Mouse (Mus musculus): Measurements from ENCODE around the gene Ezr. TPM values are rescaled to one million over a fixed set of nuclear protein-coding genes. Genes with fewer than 3 reads are reported as not detected.
A peak's percentile ranks its signal among the peaks of the same experiment; 100 is the strongest.
"Not testable (repeated sequence)": the region's sequence is repeated elsewhere in the genome, so short reads cannot be mapped to it uniquely, and the experiment has no call there.

Ezr gene
- total RNA-seq, 2 experiments from 2014 or later, result 63.0 to 68.2 TPM

DNA sequence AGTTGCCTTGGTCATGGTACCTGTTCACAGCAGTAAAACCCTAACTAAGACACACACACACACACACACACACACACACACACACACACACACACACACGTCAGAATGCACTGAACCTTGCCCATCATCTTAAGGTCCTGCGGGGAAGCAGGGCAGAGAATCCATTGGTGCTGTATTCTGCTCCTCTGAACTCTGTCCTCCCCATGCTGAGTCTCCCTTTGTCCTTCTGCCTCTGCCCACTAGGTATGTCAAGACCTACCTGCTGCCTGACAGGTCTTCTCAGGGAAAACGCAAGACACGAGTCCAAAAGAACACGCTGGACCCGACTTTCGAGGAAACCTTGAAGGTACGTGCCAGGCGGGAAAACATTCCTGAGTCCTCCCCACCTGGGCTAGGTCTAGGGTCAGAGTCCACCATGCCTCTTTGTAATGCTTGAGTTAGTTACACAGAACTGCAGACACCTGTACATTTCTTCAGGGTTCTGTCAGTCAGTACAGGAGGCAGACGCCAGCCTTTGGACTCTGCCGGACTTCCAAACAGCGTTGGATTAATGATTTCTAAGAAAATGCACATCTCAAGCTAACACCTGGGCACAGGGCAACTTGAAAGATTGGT is 54.5 kb downstream of the Ezr start:
- DNase-seq (ENCODE audit: low spot score in 2 of 2), result no peak

DNA sequence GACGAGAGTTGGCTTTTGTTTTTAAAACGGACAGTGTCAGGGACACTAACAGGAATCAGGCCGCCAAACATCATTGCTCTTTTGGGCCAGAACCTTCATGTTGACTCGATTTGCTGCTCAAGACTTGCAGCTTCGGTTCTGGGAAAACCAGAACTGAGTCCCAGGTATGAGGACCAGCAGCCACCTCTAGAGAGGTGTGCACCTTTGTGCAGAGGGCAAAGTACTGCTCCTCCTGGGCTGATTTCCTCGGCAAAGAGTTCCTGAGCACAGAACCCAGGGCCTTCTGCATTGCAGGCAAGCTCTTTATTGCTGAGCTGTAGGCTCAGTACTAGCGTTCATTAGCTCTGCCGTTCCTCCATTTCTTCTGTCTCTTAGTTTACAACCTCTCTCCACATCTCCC is 68.6 kb downstream of the Ezr start:
- not testable (repeated sequence) for DNase-seq (ENCODE audit: low spot score in 2 of 2)

DNA sequence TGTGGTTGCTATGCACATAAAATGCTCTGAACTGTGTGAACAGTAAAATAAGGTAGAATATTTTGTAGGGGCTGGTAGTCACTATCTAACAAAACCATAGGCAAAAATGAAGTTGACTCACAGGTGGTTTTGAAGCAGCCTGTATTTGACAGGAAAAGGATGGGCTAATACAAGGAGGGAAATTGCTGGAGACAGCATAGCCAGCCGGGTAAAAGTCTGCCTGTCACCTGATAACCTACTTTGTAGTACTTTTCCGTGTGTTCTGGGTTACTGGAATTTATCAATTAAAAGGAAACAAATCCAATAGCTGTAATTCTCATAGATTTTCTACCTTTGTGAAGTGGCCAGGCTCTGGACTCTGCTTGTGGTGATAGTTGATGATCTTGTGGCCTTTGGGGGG is 69.1 kb downstream of the Ezr start:
- not testable (repeated sequence) for DNase-seq (ENCODE audit: low spot score in 2 of 2)

DNA sequence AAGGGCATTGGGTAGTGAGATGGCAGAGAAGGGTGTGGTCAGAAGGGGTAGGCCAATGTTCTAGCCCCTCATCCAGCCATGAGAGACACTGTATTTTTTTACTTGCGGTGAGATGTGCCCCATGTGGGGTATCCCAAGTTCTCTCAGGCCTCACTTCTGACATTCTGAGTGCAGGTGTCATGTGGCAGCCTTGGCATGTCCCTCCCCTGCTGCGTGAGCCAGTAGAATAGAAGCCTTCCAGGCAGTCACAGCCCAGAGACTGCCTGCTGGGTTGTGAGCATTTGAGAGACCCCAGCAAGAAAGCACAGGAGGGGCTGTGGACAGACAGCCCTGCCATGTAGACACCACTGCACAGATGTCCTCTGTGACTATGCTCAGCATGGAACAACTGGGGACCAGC is 74.4 kb downstream of the Ezr start:
- not testable (repeated sequence) for DNase-seq (ENCODE audit: low spot score in 2 of 2)

DNA sequence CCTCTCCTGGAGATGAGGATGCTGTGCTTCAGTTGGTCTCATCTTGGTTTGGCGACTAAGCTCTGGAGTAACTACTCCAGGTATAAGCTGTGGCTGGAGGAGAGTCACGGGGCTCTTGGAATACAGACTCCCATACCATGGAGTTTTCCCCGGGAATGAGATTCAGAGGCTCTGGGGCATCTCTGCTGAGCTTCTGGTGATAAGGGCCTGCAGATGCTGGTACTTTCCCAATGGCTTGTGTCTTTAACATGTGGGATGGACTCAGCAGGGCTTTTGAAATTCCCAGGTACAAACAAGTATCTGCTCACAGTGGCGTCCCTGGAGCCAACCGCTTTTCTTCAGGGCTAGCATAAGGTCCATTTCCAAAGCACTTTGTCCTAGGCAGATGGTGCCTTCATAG is 75.2 kb downstream of the Ezr start:
- not testable (repeated sequence) for DNase-seq (ENCODE audit: low spot score in 2 of 2)

DNA sequence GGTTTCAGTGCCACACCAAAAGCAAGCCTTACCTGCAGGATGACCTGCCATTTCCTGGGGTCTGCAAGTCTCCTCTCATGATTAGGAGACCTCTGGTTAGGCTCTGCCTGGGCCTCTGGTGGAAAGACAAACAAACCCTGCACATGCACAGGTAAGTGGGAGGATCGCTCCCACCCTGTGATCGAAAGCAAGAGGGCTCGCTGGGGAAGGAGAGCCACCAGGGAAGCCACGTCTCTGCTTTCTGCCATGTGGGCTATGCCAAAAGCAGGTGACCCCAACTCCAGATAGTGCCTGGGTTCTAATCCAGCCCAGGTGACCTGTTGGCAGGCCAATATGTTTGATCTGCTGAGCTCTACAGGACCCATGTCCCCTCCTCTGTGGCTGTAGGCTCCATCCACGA is 76.1 kb downstream of the Ezr start:
- not testable (repeated sequence) for DNase-seq (ENCODE audit: low spot score in 2 of 2)

DNA sequence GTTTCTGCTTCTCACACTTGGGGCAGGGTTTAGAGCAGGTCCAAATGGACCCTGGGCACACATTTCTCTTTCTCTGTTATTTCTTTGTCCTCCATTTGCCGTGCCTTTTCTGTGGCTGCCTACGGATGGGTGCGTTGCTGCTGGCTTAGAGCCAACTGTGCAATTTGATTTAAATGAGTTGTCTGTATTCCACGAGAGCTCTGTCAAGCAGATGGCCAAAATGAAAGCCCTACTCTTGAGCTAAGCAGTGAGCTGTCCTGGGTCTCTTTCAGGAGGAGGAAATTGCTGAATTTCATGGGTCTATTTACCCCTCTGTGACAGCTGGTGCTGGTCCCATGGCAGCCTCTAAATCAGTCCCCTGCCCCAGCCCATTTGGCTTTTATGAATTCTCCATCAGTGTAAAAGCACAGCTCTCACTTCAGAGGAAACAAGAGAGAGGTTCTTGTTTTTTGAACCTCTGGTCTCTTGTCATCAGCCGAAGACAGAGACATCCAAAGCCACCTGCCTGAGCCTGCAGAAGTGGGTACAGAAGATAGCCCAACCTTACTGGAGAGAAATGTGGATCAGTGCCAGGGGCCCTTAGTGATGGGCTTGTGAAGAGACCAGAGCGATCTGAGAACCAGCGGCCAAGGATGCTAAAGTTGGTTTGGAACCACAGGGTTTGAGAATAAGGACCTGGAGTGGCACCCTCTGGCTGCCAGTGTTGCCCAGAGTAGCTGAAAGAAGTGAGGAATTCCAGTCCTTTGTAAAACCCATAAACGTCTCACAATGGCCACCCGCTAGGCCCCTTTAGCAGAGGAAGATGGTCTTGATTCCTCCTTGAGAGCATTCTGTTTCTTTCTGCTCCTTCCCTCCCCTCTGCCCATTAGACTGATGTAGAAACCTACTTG is 79.0 kb downstream of the Ezr start:
- not testable (repeated sequence) for DNase-seq (ENCODE audit: low spot score in 2 of 2)

DNA sequence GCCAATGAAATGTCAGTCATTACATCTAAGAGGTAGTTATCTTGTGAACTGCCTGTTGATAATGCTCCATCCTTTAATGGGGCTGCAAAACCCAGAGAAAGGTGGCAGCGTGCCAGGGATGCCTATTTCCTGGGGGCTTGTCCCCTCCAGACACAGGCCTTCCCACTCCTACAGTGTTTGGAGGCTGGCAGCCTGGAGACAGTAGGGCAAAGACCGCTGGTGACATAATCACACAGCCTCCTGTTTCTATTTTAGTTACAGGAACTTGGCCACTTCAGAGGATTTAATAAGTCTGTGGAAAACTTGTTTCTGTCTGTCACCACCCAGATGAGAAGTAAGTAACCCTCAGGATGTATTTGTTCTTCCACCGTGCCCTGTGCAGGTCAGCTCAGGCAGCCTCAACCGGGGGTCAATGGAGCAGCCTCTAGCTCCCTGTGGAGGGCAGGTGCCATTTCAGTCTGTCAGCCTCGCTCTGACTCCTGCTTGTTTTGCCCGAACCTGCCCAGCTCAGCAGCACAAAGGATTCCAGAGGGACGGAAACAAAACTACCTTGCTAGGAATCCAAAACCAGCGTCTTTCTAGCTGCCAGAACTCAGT is 79.9 kb downstream of the Ezr start:
- DNase-seq (ENCODE audit: low spot score in 2 of 2), result not testable (repeated sequence)

DNA sequence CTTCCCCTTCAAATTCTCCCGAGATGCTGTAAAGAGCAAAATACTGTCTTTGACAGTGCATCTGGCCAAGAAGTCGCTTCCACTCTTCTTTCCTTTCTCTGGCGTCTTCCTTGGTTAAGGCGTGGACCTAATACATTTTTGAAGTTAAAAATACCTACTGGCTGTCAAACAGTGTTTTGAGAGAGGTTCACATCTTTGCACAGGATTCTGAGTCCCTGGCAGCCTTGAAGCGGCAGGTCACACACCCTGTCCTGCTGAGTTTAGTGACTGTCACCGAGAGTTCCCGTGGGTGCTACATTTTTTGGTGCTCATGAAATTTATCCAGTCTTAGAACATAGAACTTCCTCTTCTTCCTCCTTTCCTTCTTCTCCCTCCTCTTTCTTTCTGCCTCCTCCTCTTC is 82.5 kb downstream of the Ezr start:
- not testable (repeated sequence) for DNase-seq (ENCODE audit: low spot score in 2 of 2)

DNA sequence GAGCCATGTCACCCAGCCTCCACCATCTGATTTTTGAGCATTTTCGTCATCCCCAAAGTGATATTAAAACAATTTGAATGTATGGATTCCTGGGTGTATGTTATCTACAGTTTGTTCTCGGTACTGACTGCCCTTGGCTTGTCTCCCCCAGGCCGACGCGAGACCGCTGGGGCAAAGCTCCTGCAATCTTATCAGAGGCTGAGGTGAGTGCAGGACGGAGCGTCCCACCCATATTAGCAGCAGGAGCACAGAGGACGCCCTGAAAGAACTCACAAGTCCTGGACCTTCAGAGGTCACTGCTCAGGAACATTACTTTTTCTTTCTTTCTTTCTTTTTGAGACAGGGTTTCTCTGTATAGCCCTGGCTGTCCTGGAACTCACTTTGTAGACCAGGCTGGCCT is 83.1 kb downstream of the Ezr start:
- DNase-seq (ENCODE audit: low spot score in 2 of 2), result not testable (repeated sequence)

DNA sequence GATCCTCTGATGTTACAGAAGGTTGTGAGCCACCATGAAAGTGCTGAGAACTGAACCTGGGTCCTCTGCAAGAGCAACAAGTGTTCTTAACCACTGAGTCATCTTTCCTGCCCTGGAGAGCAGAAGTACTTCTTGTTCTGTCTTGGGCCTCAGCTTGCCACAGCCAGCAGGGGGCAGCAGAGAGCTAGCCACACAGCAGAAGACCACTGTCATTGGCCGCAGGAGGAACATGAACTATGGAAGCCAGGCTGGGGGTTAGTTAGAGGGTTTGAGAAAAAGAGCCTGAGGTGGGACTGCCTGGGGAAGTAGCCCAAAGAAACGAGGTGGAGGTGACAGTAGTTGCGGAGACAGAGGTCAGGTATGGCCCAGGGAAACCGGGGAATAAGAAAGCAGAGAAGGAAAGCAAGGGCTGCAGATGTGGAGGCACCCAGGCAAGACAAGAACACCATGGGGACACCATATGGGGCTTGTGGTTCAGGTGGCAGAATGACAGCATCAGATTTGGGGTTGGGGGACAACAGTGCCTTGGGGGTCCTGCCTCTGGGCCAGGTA is 85.3 kb downstream of the Ezr start:
- peak; percentile 55 to 62 for DNase-seq (ENCODE audit: low spot score in 2 of 2)

DNA sequence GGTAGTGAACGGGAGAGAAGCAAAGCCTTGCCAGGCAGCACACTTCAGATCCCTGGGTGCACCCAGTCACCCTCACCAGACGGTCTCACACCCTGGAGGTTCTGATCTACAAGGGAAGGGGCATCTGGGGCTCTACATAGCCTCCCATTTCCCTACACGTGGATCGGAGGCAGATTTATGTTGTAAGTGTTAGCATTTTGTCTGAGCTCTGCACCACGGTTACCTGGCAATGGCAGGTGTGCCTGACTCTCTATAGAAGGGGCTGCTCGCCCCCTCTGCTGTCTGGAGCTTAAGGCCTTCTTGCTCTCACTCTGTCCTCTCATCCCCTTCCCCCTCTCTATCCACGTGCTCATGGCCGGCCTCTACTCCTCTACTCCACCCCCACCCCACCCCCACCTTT is 86.1 kb downstream of the Ezr start:
- not testable (repeated sequence) for DNase-seq (ENCODE audit: low spot score in 2 of 2)

DNA sequence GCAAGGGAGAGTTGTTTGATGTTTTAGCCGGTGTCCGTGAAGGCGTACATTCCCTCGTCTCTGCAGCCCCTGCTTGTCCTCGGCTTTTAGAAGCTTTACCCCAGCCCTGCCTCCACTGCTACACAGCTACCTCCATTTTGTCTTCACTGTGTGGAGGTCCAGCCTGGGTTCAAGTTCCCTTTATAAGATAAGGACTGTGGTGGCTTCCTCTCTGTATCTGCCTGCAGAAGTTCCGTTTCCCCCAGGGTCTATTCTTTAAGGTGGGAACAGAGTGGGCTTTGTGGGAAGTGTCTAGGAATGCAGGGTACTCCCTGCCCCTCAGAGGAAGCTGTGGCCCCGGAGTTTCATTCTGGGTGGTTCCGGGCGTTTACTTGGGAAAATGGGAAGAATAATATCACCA is 86.9 kb downstream of the Ezr start:
- DNase-seq (ENCODE audit: low spot score in 2 of 2), result not testable (repeated sequence)

DNA sequence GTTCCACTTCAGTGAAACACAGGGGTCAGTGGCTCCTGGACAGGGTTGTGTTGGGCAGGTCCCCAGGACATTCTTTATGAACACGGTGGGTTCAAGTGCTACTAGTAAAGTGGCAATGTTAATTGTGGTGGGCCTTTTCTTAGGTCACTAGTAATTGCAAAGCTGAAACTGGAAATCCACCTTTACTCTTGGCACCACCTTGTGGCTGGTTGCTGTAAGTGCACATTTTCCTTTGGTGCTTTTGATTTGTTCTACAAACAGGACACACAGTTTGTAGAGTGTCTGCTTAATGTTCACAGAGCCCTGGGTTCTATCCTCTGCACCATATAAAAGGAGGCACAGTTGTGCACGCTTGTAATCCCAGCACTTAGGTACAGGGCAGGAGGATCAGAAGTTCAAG is 91.0 kb downstream of the Ezr start:
- DNase-seq (ENCODE audit: low spot score in 2 of 2), result peak; percentile 97

DNA sequence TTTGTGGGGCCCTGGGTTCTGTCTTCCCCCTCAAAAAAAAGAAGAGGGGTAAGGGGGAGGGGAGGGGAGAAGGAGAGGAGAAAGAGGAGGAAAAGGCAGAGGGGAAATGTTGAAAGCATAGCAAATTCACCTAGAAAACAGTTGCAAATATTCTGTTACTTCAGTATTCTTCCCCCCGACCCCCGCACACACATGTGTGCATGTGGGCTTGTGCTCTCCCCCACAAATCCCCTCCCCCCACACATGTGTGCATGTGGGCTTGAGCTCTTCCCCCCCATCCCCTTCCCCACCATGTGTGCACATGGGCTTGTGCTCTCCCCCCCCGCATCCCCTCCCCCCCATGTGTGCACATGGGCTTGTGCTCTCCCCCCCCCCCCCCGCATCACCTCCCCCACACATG is 93.2 kb downstream of the Ezr start:
- not testable (repeated sequence) for DNase-seq (ENCODE audit: low spot score in 2 of 2)

Other genes with a start within 250 kb of the Ezr start
- gene Dynlt1c, start 181.1 kb downstream of the Ezr start, total RNA-seq (2021), result 10 to 100 TPM; 21.6 to 27.9 TPM
- 100 to 1,000 TPM in 1 of 2 experiments, 10 to 100 TPM in 1; 94.6 to 105 TPM for gene Dynlt1f, start 126.9 kb downstream of the Ezr start, total RNA-seq (2021)
- under 1 TPM; 0.25 to 0.48 TPM for gene Sytl3, start 123.7 kb downstream of the Ezr start, total RNA-seq (2021)
- gene Rsph3b, start 165.9 kb upstream of the Ezr start, total RNA-seq (2021), result 10 to 100 TPM; 32.8 to 35.7 TPM
- gene Tagap1, start 178.4 kb upstream of the Ezr start, total RNA-seq (2021), result 10 to 100 TPM; 22.1 to 23.6 TPM
- gene Rnaset2b, start 187.8 kb upstream of the Ezr start, total RNA-seq (2021), result 10 to 100 TPM; 44.1 to 62.0 TPM
- gene Gm49721, start 196.1 kb upstream of the Ezr start, total RNA-seq (2021), result under 1 TPM; 0.19 to 0.25 TPM
- under 1 TPM; 0.48 to 0.55 TPM for gene Gm1604a, start 242.8 kb upstream of the Ezr start, total RNA-seq (2021)